Mouse (Mus musculus) embryo, embryonic 11.5 days (tissue): ENCODE results near the gene Usp22.
"Not testable (repeated sequence)": the region's sequence is repeated elsewhere in the genome, so short reads cannot be mapped to it uniquely, and the experiment has no call there.

Source experiments
- DNase-seq: peaks from one replicate; pipeline ENCODE4 v3.0.0-alpha.2; 2012; ENCODE audit warnings: low read depth, low spot score

The Usp22 gene

DNA sequence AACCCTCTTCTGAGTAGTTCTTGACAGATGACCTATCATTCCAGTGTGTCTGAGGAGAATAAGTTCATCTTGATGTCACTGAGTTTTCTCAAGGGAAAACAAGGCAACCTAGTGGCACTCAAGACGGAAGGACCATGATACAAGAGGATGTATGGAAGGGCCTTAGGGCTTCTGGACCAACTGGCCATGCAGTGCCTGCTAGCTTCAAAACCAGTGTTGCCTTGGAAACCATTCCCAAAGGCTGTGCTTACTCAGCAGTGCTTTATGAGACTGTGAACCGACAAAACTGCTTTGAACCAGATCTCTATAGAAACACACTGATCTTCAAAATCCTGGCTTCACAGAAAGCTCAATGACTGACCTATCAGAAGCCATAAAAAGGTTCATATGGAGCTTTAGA is 15.9 kb upstream of the Usp22 start:
- no peak for DNase-seq

DNA sequence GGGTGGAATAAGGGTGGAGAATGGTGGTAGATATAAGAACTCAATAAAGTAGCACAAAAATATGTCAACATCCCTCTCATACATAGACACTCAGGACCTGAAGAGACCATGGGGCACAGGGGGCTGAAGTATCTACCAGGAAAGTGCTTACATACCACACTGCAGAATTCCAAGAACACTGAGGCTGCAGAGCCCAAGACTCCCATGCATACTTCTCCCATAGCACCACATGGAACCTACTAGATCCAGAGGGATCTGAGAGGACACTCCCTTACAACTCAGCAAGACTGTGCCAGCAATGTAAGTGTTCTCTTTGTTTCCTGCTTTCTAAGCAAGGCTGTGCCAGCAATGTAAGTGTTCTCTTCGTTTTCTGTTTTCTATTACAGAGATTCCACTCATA is 9.0 kb upstream of the Usp22 start:
- DNase-seq, result no peak

GRCm38 (mm10) chr11:61181624-61182023 is 6.8 kb upstream of the Usp22 start:
- no peak for DNase-seq

GRCm38 (mm10) chr11:61180361-61180760 is 5.5 kb upstream of the Usp22 start:
- DNase-seq, result no peak

- DNase-seq, result no peak
Measured at GRCm38 (mm10) chr11:61176321-61176720, 1.5 kb upstream of the Usp22 start.

GRCm38 (mm10) chr11:61175778-61176177 is 923 bp upstream of the Usp22 start:
- no peak for DNase-seq

GRCm38 (mm10) chr11:61174291-61174820 is 499 bp downstream of the Usp22 start:
- peak; percentile 78 for DNase-seq

GRCm38 (mm10) chr11:61173477-61173876 is 1.4 kb downstream of the Usp22 start:
- not testable (repeated sequence) for DNase-seq

DNA sequence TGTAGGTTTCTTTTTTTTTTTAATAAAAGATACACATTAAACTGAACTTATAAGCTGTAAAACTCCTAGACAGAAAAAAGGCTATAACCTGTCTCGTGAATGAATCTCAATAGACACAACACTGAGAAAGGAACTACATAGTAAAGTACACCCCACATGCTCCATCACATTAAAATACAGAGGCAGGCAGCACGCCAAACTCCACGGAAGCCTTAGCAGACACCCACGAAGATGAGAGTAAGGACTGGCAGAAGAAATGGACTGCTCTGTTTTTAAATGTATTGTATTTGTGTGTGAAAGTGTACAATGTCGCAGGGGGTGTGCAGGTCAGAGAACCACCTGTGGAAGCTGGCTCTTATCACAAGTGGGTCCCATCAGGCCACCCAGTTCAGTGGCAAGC is 4.7 kb downstream of the Usp22 start:
- no peak for DNase-seq

DNA sequence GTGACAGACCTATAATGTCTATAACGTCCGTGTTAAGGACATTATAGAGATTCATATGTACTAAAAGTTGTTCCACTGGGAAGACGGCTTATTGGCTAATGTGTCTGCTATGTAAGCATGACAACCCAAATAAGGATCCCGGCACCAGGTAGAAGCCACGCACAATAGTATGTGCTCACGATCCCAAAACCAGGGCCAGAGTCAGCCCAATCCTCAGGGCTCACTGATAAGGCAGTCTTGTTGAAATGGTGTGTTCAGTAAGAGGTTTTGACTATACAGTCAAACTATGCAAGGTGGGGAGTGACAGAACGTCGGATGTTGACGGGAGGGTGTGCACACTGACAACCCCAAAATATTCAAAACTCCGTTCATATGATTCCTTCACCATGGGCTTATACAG is 10.0 kb downstream of the Usp22 start:
- DNase-seq, result no peak

GRCm38 (mm10) chr11:61164366-61164765 is 10.5 kb downstream of the Usp22 start:
- DNase-seq, result no peak

GRCm38 (mm10) chr11:61163341-61163740 is 11.5 kb downstream of the Usp22 start:
- no peak for DNase-seq

DNA sequence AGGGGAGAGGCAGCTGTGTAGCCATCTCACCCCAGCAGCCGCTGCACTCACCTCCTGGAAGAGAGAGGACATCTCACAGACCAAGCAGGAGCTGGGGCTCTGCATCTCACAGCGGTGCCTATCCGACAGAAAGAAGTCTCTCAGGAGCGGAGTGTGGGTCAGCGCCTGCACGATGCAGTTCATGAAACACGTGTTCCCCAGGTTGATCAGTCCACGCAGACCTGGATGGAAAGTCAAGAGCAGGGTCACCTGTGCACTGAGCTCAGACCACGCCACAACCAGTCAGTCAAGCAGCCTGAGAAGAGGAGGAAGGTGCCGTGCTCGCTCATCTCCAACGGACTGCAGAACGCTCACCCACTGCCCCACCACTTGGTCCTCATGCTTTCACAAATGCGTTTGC is 12.1 kb downstream of the Usp22 start:
- DNase-seq, result no peak

GRCm38 (mm10) chr11:61161121-61161520 is 13.7 kb downstream of the Usp22 start:
- no peak for DNase-seq

GRCm38 (mm10) chr11:61159796-61160732 is 14.8 kb downstream of the Usp22 start:
- DNase-seq, result no peak

DNA sequence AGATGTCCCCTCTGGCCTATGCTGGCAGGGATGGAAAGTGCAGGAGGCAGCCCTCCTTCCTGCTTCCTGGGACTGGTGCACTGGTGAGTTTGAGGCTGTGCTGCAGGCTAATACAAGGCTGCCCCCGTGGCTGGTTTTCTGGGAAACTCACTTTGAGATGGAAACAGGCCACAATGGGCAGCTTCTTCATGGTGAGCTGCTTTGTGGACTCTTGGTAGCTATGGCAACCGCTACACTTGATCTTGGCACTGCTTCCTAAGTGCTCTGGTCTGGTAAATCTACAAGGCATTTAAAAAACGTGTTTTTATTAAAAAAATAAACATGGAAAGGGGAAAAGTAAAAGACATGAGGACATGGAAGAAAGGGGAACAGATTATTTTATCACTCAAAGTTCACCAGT is 16.7 kb downstream of the Usp22 start:
- DNase-seq, result no peak

- no peak for DNase-seq
Measured at GRCm38 (mm10) chr11:61155727-61156126, 19.1 kb downstream of the Usp22 start.

DNA sequence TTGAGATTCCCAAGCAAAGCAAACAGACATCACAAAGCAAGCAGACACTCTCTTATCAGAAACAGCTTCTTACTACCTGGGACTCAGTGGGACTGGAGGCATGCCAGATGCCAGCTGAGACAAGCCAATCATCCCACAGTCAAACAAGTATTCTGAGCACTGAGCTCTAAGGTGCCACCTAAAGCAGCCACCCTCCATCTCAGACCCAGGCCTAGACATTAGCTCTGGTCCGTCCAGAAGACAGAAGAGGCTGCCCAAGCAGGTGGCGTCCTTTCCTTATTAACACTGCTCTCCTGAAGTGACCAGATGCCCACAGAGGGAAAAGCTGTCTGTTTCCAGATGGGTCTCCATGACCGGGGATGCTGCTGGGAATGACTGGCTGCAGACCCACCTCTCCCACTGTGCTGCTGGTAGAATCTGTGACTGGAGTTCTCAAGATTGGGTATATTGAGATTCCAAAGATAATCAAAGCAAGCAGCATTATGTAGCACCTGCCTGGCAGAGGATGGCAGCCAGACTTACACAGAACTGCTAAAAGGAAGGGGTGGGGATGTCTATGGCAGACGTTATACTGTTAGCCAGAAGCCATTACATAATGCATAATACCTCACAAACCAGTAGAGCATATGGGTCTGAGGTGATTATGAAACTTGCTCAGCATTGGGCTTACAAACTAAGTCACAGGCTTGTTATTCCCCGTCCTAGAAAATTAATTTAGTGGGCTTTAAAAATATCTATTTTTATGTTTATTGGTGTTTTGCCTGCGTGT is 24.4 kb downstream of the Usp22 start:
- DNase-seq, result no peak

- DNase-seq, result peak; percentile 14
Measured at GRCm38 (mm10) chr11:61147300-61147683, 27.6 kb downstream of the Usp22 start.

DNA sequence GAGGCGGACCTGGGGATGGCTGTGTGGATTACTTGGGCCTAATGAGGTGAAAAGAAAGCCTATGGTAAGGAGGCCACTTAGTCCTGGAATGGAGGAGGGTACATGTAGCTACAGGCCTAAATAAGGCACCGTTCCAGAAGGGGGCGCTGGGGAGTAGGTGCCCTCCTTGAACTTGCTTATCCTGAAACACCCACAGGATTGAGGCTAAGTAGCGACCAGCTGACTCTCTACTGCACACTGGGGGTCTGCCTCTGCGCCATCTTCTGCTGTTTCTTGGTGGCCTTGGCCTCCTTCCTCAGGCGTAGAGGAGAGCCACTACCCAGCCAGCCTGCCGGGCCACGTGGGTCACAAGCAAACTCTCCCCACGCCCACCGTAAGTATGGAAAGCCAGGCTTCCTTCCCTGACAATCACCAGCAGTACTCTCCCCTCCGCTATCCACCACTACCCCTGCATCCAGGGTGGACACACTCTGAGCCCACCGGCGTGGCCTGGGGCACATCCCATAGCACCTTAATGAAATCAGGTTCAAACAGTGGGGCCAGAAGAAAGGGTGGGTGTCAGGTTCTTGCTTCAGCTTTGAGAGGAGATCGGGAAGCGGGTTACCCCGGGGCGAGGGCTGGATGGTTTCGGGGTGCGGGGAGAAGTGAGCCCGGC is 28.1 kb downstream of the Usp22 start:
- peak; percentile 22 for DNase-seq

DNA sequence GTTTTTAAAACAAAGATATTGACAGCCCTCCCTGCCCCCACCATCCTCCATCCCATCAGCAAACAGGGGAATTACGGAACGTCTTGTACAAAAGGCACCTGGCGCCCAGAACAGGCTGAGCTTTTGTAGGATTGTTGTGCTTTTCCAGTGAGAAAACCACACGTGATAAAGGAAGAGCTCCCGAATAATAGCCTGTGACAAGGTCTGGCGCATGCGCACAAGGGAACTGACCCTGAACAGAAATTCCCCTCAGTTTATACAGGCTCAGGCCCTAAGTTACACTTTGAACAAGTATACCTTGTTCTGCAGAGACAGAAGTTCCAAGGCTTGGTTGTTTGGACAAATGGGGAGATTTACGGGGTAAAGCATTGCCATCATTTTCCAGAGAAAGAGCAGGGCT is 29.3 kb downstream of the Usp22 start:
- DNase-seq, result no peak
